Mouse (Mus musculus): ENCODE data around the gene Fblim1.
A peak's percentile ranks its signal among the peaks of the same experiment; 100 is the strongest.

Gene Fblim1

DNA sequence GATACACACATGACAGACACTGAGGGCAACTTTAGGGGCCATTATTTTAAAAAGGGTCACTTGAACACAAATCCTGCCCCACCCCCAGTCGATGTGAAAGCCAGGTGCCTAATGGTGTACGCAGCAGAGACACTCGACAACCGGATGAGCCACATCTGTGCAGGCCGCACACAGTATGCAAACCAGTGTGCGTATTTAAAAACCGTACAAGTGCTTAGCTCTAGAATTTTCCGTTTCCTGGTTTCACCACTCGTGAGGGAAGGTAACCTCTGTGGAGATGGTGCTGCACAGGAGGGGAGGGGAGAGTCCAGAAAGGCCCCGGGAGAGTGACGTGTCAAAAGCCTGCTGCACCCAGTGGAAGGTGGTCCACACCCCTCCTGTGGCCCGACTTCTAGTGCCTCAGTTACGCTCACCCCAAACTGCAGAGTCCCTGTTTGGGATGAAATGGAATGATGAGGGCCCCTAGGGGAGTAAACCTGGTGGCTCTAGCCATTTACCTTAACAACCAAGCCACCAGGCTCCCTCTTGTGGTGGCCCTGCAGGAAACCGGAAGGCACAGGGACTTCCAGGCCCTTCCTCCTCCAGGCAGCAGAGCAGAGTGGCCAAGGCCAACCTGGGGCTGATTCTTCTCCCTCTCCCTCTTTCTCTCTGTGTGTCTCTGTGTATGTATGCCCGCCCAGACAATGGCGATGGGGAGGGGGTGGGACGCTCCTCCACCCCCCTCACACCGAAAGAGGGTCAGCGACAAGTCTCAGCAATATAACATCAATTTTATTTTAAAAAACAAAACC lies 19.3 kb upstream of the Fblim1 start:
- DNase-seq, result peak; percentile 15 to 40

DNA sequence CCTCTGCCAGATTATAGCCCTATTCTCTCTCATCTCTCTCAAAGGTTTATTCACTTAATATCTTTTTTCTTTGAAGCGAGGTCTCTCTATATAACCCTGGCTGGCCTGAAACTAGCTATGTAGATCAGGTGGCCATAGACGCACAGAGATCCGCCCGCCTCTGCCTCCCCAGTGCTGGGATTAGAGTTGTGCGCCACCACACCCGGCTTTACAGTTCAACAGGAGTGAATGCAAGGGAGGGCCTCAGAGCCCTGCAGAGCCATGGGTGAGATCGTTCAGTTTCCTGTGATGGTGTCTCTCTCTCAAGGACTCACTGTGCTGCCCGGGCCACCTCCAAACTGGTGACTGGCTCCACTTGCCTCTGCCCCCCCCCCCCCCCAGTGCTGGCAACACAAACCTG lies 18.2 kb upstream of the Fblim1 start:
- DNase-seq, result no peak

DNA sequence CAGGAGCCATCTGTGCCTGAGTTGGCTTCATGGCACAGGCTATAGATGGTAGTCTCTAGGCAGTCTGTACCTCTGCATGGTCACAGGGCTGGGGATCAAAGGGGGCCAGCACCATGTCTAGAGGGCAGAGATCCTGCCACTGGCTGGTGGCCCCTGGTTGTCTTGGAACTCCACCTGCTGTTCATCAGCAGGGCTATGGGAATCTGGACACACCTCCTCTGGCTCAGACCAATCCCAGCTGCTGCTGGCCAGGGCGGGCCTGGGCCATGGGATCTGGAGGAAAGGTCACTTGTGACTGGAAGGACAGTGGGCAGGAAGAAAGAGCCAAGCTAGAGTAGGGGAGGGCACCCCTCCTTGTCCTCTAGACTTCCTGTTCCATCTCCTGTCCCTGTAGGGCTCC lies 17.8 kb upstream of the Fblim1 start, which contains the start of gene Slc25a34:
TSS of gene Slc25a34 (minus strand) at position 156 of the 400 bp plus-strand sequence.
- no peak for DNase-seq

DNA sequence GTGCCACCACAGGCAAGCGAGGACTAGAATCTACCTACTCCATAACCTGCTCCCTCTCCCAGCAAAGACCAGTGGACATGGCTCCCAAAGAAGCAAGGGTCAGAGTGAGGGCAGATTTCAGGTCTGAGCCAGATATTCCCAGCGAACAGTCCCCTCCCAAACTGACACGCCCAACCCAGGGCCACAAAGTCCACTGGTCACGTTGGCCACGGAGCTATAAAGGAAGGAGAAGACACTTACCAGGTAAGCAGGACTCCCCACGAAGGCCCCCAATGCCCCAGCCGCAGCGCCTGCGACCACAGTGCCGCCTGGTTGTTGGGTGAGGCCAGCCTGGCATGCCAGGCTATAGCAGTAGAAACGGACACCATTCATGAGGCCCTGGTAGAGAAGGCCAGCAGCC lies 17.1 kb upstream of the Fblim1 start:
- no peak for DNase-seq

DNA sequence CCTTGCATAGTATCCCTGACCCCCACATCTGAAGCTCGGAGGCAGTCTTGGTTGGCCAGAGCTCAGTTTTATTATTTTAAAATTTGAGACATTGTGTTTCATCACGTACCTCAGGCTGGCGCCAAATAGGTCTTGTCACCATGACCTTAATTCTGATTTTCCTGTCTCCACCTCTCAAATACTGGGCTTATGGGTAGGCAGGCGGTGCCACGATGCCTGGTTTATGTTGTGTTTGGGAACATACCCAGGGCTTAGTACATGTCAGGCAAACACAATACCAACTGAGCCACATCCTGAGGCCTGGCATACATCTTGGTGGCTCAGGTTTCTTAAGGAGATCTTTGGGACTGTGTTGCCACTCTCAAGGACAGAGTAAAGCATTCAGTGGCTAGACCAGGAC lies 16.7 kb upstream of the Fblim1 start:
- DNase-seq, result no peak

DNA sequence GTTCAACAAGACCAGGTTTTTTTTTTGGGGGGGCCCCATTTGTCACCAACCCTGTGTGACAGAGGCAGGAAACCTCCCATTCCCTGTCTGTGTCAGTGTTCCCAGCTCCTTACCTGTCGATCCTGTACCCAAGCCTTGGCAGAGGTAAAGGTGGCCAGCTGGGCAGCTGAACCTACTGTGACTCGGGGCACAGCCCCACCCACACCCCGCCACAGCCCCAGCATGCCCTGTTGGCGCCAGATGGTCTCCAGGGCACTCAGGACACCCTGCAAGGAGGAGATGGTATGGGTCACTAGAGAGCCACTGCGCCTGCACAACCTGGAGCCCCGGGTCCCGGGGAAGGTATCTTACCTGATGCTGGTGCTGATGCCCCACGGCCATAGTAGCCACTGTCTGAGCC lies 16.2 kb upstream of the Fblim1 start:
- DNase-seq, result no peak

DNA sequence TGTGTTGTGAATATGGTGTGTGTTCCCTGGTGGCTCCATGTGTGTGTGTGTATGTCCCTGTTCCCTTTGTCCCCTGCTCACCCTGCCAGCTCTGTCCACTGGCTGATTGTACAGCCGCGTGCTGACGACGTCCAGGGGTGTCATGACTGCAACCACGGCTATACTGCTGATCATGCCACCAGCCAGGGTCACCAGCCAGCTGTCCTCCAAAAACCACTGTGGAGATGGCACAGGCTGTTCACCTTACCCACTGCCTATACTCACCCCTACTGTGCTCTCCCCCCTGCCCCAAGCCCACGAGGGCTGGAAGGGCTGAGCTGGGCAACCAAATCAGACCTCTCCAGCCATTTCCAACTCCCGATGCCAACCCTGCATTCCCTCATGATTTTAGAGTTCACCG lies 15.4 kb upstream of the Fblim1 start:
- no peak for DNase-seq

DNA sequence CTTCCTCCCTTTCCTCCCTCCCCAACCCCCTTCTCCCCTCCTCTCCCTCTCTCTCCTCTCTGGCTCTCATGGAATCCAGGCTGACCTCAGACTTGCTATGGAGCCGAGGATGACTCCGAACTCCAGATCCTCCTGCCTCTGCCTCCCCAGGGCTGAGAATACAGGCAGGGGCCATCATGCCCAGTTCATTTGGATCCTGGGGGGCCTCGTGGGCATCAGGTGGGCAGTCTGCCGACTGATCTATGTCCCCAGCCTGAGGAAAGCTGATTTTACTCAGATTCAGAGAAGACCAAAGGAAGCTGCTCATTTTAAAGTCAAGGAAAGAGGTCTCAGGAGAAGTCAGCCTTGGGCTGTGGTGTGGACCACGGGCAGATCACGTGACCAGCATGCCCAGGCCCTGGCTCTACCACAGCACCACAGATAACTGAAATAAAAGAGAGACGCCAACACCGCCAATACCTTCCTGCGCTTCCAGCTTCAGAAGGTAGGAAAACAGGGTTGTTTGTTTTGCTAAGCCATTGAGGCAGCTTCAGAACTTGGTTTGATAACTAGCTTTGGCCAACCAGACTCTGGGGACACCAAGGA lies 13.5 kb upstream of the Fblim1 start:
- DNase-seq, result no peak

DNA sequence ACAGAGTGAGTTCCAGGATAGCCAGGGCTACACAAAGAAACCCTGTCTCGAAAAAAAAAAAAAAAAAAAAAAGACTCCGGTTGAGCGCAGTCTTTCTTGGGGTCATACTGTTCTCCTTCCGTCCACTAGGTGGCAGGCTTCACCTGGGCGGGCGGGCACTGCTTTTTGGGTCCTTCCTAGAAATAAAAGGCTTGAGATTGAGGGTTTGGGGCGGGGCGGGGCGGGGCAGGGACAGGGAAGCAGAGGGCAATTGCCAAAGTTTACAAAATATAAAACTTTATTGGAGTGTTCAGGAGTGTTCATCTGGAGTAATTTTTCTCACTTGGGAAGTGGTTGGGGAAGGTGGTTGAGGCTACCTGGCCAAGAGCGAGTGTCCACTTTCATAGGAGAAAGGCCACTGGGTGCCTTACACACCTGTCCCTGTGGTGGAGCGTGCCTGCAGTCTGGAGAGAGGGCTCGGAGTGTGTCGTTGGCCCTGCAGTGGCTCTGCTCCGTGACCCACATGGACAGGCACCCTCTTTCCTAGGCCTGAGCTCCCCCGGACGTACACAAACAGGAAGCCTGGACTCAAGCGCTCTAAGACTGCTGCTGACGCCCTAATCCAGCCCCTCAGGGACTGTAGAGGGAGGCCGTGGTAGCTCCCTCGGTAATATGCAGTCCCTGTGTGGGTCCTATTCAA lies 12.8 kb upstream of the Fblim1 start, which contains the start of gene Tmem82:
TSS of gene Tmem82 (minus strand) at position 69 of the 679 bp plus-strand sequence.
- DNase-seq, result peak; percentile 52 to 57

DNA sequence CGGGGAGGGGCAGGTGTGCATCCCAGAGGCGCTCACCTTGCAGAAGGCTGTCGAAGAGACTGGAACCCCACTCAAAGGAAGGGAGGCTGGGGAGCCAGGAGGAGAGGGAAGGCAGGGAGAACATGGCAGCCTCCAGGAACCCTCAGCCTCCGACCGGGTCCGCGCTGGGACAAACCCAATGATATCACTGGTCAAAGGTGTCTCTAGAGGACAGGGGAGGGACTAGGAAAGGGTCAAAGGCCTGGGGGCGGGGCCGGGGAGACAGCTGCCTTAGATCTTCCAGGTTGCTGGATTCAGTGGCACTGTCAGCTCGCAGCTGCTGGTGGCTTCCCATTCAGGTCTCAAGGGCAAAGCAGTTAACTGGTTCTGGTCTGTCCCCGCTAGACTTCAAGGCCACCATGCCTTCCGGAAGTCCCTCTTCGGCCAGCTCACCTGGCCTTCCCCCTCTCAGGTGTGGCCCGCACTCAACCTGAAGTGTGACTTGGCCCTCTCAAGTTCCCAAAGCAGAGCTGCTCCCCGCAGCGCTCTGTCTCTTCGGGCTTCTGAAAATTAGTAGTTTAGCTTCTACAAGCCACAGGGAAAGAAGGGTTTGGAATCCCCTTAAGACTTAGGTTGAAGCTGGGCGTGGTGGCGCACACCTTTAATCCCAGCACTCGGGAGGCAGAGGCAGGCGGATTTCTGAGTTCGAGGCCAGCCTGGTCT lies 12.1 kb upstream of the Fblim1 start:
- peak; percentile 21 to 39 for DNase-seq

DNA sequence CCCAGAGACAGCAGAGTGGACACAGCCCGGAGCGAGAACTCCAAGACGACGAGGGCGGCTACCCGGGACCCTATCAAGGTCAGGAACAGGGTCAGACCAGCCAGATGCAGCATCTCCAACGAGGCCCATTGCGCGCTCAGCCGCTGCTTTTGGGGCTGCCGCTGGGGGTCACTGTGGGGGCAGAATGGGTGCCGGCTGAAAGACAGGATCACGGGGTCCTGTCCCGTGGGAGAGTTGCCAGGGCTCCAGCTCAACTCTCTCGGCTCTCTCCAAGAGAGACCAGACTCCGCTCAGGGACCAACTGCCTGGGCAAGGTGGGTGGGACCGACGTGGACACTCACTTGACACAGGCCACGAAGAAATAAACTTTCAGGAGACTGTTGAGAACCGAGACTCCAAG lies 11.4 kb upstream of the Fblim1 start:
- DNase-seq, result peak; percentile 77 to 80

DNA sequence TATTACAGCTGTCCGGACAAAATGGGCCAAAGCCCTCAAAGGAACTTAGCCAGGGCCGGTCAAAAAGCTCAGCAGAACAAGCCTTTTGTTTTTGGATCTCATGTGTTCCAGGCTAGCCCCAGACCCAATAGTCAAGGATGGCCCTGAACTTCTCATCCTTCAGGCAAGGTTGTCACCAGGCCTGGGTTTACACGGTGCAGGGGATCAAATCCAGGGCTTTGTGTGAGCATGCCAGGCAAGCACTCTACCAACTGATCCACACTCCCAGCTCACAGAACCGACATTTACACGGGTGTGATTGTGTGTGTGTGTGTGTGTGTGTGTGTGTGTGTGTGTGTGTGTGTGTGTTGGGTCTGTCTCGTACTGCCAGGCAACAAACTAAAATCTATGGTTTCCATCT lies 10.9 kb upstream of the Fblim1 start:
- no peak for DNase-seq

DNA sequence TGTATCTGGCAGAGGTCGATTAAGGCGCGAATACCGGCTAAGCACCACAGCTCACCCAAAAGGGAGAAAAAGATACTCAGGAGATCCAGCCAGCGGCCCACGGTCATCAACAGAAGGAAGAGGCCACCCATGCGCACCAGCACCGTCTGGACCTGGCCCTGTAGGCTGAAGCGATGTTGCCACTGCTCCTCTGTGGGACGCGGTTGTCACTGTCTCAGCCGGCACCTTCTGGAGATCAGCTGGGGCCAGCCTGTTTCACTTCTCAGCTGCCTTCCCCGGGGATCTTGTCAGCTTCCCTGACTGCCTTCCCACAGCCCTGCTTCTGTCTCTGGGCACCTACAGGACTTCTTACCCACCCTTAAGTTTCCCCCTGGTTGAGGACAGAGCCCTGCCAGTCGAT lies 9.1 kb upstream of the Fblim1 start:
- DNase-seq, result no peak

DNA sequence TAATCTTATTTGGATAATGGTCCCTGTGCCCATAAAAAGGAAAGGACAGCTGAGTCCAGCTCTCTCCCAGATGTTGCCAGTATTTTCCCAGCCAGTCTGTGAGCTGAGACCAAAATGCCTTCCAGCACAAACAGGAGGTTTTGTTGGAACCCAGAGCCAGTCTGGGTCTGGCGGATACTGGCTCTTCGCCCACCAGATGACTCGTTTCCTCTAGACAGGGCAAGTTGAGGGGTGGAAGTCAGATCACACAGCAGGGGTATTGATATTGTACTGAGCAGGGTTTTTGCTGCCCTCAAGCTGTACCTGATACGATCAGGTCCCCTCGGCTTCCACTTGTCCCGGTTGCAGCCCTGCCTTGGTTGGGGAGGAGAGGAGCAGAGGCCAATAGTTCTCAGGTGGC lies 3.6 kb upstream of the Fblim1 start:
- no peak for DNase-seq

DNA sequence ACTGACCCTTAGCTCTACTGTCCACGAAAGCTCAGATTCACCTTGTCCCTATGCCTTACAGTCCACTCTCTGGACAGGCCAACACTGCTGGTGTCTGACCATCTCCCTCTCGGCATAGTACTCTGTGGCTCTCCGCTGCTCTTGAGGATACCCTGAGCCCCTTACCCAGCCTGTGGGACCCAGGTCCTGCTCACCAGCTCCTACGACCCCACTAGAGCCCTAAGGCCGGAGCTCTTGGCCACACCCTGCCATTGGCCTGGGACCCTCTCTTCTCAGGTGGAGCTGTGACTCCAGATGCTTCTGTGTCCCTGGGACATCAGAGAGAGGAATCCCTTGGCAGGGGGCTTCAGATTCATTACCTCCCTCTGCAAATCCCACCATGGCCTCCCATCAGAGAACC lies 475 bp downstream of the Fblim1 start:
- no peak for DNase-seq

DNA sequence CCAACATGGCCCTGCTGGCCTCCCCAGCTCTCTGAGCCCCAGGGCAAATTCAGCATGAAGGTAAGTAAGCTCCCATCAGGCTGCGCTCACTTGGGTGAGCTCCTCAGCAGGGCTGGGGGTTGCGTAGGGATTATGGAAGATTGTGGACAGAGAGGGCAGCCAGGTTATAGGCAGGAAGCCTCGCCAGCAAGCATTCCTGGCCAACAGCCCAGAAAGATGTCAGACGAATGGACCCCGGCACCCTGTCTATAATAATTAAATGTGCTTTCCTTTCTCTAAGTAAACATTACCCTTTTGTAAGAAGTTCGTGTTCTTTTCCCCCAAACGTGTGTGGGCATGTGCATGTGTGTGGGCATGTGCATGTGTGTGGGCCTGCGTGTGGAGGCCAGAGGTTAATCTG lies 1.4 kb downstream of the Fblim1 start:
- DNase-seq, result no peak

DNA sequence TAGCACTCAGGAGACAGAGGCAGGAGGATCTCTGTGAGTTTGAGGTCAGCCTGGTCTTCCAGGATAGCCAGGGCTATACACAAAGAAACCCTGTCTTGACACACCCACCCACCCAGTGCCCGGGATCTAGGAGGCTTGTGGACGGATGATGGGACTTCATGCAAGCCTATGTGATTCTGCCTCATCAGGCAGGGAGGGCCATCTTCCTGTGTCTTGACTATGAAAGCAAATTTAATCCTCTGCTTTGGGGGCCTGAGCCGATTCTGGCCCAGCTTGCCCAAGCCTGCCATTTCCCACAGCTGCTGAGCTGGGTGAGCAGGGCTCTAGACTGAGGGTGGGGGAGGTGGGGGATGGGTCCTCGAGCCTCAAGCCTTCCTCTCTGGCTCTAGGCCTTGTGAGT lies 2.0 kb downstream of the Fblim1 start:
- no peak for DNase-seq

DNA sequence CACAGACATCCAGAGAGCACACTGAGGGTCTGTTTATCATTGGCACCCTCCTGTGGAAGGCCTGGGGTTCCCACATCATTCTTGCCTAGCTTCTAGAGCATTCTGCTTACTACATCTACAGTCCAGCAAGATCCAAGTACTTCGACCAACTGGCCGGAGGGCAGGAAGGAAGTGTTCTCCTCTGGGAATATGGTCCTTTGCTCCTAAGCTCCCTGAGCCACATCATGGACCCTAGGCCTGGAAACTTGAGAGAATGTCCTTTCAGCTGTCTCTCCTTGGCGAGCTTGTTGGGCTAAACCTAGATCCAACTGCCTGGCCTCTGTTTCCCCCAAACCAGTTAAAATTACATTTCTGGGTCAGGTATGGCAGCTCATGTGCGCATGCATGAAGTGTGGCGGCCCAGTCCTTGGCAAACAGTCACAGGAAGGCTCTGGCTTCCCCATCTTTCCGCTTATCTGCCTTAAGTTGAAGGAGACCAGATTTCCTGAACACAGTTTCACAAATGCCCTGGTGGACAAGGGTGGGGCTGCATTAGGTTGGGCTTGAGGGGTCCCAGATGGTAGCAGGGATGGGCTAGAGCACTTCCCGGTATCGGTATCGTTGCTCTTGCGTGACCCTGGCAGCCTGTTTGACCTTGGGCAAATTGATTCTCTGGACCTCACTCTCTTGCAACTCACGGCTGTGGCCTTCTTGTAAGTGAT lies 3.2 kb downstream of the Fblim1 start:
- no peak for DNase-seq

DNA sequence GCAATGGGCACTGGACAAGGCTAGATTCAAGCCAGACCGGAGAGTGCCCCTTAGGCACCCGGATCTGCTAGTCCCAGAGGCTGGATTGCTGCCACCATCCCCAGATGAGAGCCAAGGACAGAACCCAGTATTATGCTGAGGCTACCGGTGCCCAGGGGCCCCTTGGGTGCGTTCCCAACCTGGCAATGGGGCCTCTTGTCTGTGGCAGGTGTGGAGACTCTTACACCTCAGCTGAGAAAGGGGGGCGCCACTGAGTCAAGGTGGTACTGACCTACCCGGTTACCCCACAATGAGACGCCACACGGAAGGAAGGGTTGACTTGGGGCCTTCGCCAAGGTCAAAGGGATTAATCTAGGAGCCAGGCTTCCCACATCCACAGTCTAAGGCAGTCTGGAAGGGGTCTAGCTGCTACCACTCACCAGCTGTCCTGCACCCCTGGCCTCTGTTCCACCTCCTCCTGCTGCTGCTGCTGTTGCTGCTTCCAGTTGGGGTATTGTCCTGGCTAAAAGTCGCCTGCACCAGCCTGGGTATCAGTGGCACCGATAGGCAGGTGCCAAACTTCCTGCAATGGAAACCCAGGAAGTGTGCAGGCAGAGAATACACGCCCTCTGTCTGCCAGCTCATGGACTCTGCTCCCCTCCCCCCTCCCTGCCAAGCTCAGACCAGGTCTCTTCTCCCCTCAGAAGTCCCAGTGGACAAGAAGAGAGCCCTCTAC lies 4.6 kb downstream of the Fblim1 start:
- DNase-seq, result no peak

DNA sequence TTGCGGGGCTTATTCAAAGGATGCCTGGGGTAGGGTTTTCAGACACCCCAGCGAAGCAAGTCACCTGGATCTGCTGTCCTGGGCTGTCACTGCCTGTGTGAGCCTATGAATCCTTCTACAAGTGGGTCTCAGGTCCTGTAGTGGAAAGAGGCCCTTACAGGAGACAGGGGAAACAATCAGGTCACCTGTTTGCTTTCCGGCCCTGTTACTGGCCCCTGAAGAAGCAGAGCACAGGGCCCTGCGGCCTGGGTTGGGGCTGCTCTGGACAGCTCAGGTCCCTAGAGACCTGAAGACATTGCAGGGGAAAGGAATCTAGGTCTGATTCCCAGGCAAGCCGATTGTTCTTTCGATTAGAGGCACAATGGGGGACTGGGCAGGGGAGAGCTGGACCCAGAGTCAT lies 5.5 kb downstream of the Fblim1 start:
- no peak for DNase-seq

DNA sequence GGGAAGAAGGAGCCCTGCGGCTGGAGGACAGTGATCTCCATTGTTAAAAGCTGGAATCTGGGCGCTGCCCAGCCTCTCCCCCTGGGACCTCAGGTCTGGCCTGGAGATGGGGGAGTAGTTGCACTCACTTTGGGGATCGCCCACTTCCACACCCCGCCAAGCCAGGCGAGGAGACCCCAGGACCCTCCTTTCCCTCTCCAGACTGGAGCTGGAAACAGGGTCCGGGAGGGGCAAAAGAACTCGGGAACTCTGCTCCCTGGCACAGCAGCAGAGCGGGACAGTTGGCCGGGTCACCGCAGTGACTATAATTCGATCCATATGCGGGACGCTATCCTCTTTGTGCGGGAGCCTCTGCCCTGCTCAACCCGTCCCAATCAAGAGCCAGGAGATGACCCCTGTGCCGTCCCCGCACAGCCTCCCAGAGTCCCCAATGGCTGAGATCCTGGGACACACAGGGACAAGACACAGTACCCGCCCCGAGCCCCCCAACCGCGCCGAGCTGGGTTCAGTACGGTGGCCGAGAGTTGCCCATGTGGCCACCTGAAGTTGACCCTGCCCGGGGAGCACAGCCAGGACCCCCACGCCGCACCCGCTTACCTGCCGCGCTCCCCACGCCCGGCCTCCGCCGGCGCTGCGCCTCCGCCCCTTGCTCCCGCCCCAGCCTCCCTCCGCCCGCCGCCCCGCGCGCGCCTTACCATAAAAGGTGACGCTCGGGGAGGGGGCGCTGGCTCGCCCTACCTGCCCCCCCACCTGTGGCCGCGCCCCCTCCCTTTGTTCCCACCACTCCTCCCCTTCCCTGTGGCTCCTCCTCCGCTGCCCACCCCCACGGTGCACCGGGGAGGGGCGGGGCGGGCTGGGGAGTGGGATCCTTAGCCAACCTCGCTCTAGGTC lies 6.4 kb downstream of the Fblim1 start:
- no peak for DNase-seq
